Mouse (Mus musculus) hindbrain, embryonic 14.5 days (tissue): ENCODE data around the gene Hacd4. TPM values are rescaled to one million over a fixed set of nuclear protein-coding genes. Genes with fewer than 3 reads are reported as not detected.

Source experiments
- ATAC-seq: fragments of 200-750 bp; cut with Nextera tagmentation; 2 replicates; pipeline ENCODE4 v1.8.0; 2017; ENCODE audit warnings: moderate number of reproducible peaks, mild to moderate bottlenecking, moderate TSS enrichment, moderate library complexity; ENCODE audit not compliant: low FRiP score
- DNase-seq: peaks from one replicate; pipeline ENCODE4 v3.0.0-alpha.2; 2015; ENCODE audit warnings: low spot score
- H3K27ac ChIP-seq: fragments of 300-500 bp; sonication (generic); 2 replicates; pipeline ENCODE4 v1.5.1; 2014; ENCODE audit warnings: mild to moderate bottlenecking, moderate library complexity
- H3K27me3 ChIP-seq: fragments of 300-500 bp; sonication (generic); 2 replicates; pipeline ENCODE4 v1.6.1; 2014; ENCODE audit warnings: mild to moderate bottlenecking, low read length, mixed read lengths; ENCODE audit not compliant: control insufficient read depth, insufficient read depth
- H3K36me3 ChIP-seq: fragments of 300-500 bp; sonication (generic); replicated peaks from 2 replicates; pipeline ENCODE4 v1.6.1; 2014; ENCODE audit not compliant: control insufficient read depth, insufficient read depth
- H3K4me1 ChIP-seq: fragments of 300-500 bp; sonication (generic); replicated peaks from 2 replicates; pipeline ENCODE4 v1.6.1; 2014; ENCODE audit warnings: antibody characterized with exemption, low read length, mixed read lengths; ENCODE audit not compliant: control insufficient read depth, insufficient read depth
- H3K4me2 ChIP-seq: fragments of 300-500 bp; sonication (generic); replicated peaks from 2 replicates; pipeline ENCODE4 v1.6.1; 2014; ENCODE audit warnings: mild to moderate bottlenecking, moderate library complexity
- H3K4me3 ChIP-seq: fragments of 300-500 bp; sonication (generic); replicated peaks from 2 replicates; pipeline ENCODE4 v1.5.1; 2014; ENCODE audit warnings: mild to moderate bottlenecking, low read length
- H3K9ac ChIP-seq: fragments of 300-500 bp; sonication (generic); 2 replicates; pipeline ENCODE4 v1.6.1; 2014
- H3K9me3 ChIP-seq: fragments of 300-500 bp; sonication (generic); 2 replicates; pipeline ENCODE4 v1.6.1; 2016; ENCODE audit warnings: low read length; ENCODE audit not compliant: control insufficient read depth
- WGBS: fragments of 180-500 bp; shearing (Covaris S2); extraction: QIAGEN DNeasy Blood & Tissue Kit; methylation state at CpG from one replicate; pipeline ENCODE4 v1.1.7; 2014; 5-methylcytosine and 5-hydroxymethylcytosine counted together
- polyA plus RNA-seq: library from polyadenylated mRNA; unstranded; fragments of >200 nt; fragmentation: Nextera tagmentation; extraction: Ambion mirVana; gene quantifications from 2 replicates; pipeline ENCODE4 v1.2.1, GENCODE M21; 2014

Gene Hacd4
- polyA plus RNA-seq, 1 experiment from 2014 or later = 6.8 TPM

GRCm38 (mm10) chr4:88390036-88390435, 48.7 kb downstream of the Hacd4 start:
- Histone ChIP-seq H3K4me1 (no peaks in the 10 kb centered on the region), H3K9me3 (no peaks in the 10 kb centered on the region), H3K9ac (no peak overlapping the region), H3K27ac (no peak overlapping the region), H3K4me3 (no peak overlapping the region), H3K27me3 (no peaks in the 10 kb centered on the region), H3K36me3 (no peaks in the 10 kb centered on the region), H3K4me2 (no peak overlapping the region)
- WGBS = 86% methylated on average over 1 of the region's 1 CpGs
- no peak for DNase-seq
- ATAC-seq = no peak

GRCm38 (mm10) chr4:88372293-88373224, 66.2 kb downstream of the Hacd4 start:
- no peak for DNase-seq
- Histone ChIP-seq H3K4me3 (no peak overlapping the region), H3K9ac (no peak overlapping the region), H3K9me3 (no peaks in the 10 kb centered on the region), H3K27me3 (no peaks in the 10 kb centered on the region), H3K4me2 (no peak overlapping the region), H3K36me3 (no peaks in the 10 kb centered on the region), H3K4me1 (no peaks in the 10 kb centered on the region), H3K27ac (peak overlapping the region; percentile 52; the same call in 1 of the 2 replicates)
- 43% methylated on average over 18 of the region's 18 CpGs for WGBS
- ATAC-seq = peak; percentile 51; the same call in 1 of the 2 replicates

GRCm38 (mm10) chr4:88370819-88371218, 67.9 kb downstream of the Hacd4 start:
- no peaks in the 10 kb centered on the region for H3K36me3 ChIP-seq
- H3K9me3 ChIP-seq = no peaks in the 10 kb centered on the region
- H3K4me3 ChIP-seq = no peak overlapping the region
- WGBS = 86% methylated on average over 8 of the region's 8 CpGs
- H3K4me1 ChIP-seq = no peaks in the 10 kb centered on the region
- H3K4me2 ChIP-seq = no peak overlapping the region
- no peak overlapping the region for H3K9ac ChIP-seq
- H3K27ac ChIP-seq = peak overlapping the region; percentile 18; the same call in 1 of the 2 replicates
- ATAC-seq = no peak
- DNase-seq = no peak
- H3K27me3 ChIP-seq = no peaks in the 10 kb centered on the region

- H3K4me1 ChIP-seq = no peaks in the 10 kb centered on the region
- no peaks in the 10 kb centered on the region for H3K9me3 ChIP-seq
- no peaks in the 10 kb centered on the region for H3K27me3 ChIP-seq
- ATAC-seq (no peak), DNase-seq (no peak)
- 93% methylated on average over 6 of the region's 6 CpGs for WGBS
- no peaks in the 10 kb centered on the region for H3K36me3 ChIP-seq
- no peak overlapping the region for H3K4me2 ChIP-seq
- H3K4me3 ChIP-seq = no peak overlapping the region
- H3K9ac ChIP-seq = no peak overlapping the region
- H3K27ac ChIP-seq = 0 out of 2 replicates have a peak overlapping the region, but pooled peaks have one; percentile 18
Observed at GRCm38 (mm10) chr4:88369951-88370350, 68.8 kb downstream of the Hacd4 start.

GRCm38 (mm10) chr4:88357431-88357830, 81.3 kb downstream of the Hacd4 start:
- Histone ChIP-seq H3K27ac (no peak overlapping the region), H3K4me2 (no peak overlapping the region), H3K9me3 (no peaks in the 10 kb centered on the region), H3K36me3 (0 out of 2 replicates have a peak, but pooled peaks cover 6% of the 10 kb centered on the region), H3K27me3 (no peaks in the 10 kb centered on the region), H3K4me1 (no peaks in the 10 kb centered on the region), H3K4me3 (no peak overlapping the region), H3K9ac (no peak overlapping the region)
- 94% methylated on average over 3 of the region's 3 CpGs for WGBS
- DNase-seq (no peak), ATAC-seq (no peak)

GRCm38 (mm10) chr4:88356652-88357051, 82.1 kb downstream of the Hacd4 start:
- no peak overlapping the region for H3K4me3 ChIP-seq
- H3K27ac ChIP-seq = no peak overlapping the region
- ATAC-seq = no peak
- no peak overlapping the region for H3K9ac ChIP-seq
- H3K4me2 ChIP-seq = no peak overlapping the region
- no peaks in the 10 kb centered on the region for H3K9me3 ChIP-seq
- H3K27me3 ChIP-seq = no peaks in the 10 kb centered on the region
- H3K4me1 ChIP-seq = no peaks in the 10 kb centered on the region
- DNase-seq = no peak
- H3K36me3 ChIP-seq = 0 out of 2 replicates have a peak, but pooled peaks cover 6% of the 10 kb centered on the region
- WGBS = 82% methylated on average over 2 of the region's 2 CpGs

GRCm38 (mm10) chr4:88350910-88351309, 87.8 kb downstream of the Hacd4 start:
- WGBS = 2% methylated on average over 4 of the region's 4 CpGs
- Histone ChIP-seq H3K4me2 (no peak overlapping the region), H3K4me3 (no peak overlapping the region), H3K9ac (no peak overlapping the region), H3K27ac (no peak overlapping the region), H3K27me3 (no peaks in the 10 kb centered on the region), H3K4me1 (no peaks in the 10 kb centered on the region), H3K9me3 (no peaks in the 10 kb centered on the region), H3K36me3 (no peaks in the 10 kb centered on the region)
- DNase-seq = peak; percentile 94
- ATAC-seq = peak; percentile 89; the same call in 1 of the 2 replicates

Other genes with a start within 250 kb of the Hacd4 start
- not detected in 2 replicates for gene Ifnb1, start 83.8 kb upstream of the Hacd4 start, polyA plus RNA-seq
- gene Ifna15, start 119.3 kb upstream of the Hacd4 start, polyA plus RNA-seq = not detected in 2 replicates
- gene Ifna14, start 132.9 kb upstream of the Hacd4 start, polyA plus RNA-seq = not detected in 2 replicates
- not detected in 2 replicates for gene Ifna9, start 153.5 kb upstream of the Hacd4 start, polyA plus RNA-seq
- gene Ifna12, start 164.4 kb upstream of the Hacd4 start, polyA plus RNA-seq = not detected in 2 replicates
- not detected in 2 replicates for gene C87499, start 195.5 kb upstream of the Hacd4 start, polyA plus RNA-seq
- not detected in 2 replicates for gene Ifna13, start 205.5 kb upstream of the Hacd4 start, polyA plus RNA-seq
- not detected in 2 replicates for gene Ifna16, start 238.0 kb upstream of the Hacd4 start, polyA plus RNA-seq
- gene Ifna2, start 245.0 kb upstream of the Hacd4 start, polyA plus RNA-seq = not detected in 2 replicates